ENCODE assay signal across 8 mouse cellular contexts in genomic region chr4:59928347-59928746, GRCm38 (mm10). TPM values are rescaled to one million over a fixed set of nuclear protein-coding genes. Genes with fewer than 3 reads are reported as not detected.
A peak's percentile ranks its signal among the peaks of the same experiment; 100 is the strongest.
DNase-seq lines count a peak whose midpoint lies in the region; ATAC-seq and TF ChIP-seq lines count a peak whose summit lies in the region.

No protein-coding gene starts in this region.

- H3K9ac ChIP-seq in midbrain, embryonic 16.5 days (ENCODE audit: low read depth, low read length) = no peak overlapping the region
- H3K9ac ChIP-seq in stomach, postnatal 0 days (ENCODE audit: low read length) = no peak overlapping the region

- no peak; the same call in 1 of the 2 replicates for ATAC-seq in midbrain, embryonic 16.5 days
- peak; percentile 85 for ATAC-seq in stomach, postnatal 0 days (ENCODE audit: low FRiP score, low TSS enrichment)

- TF ChIP-seq CTCF in stomach, postnatal 0 days (IDR thresholded peaks at IDR 0.05; ENCODE audit: low read depth) = peak; percentile 81

- intact Hi-C loops in gastrocnemius, postnatal 14 days (cut with DNase I; ENCODE audit: low total_unique reads) = no loop called here
- intact Hi-C loops in left cerebral cortex, postnatal 36 days (cut with DNase I) = loop anchor here (2.0 to 5.0 kb wide), 2 partner anchors 144 to 571 kb away; no protein-coding TSS in a partner anchor

- DNase-seq in midbrain, embryonic 10.5 days (ENCODE audit: low spot score) = peak; percentile 52
- DNase-seq in cerebellum, postnatal 14 days = peak; percentile 78 to 84
- peak; percentile 53 for DNase-seq in gastrocnemius, postnatal 14 days
- DNase-seq in kidney, adult 11 months = peak; percentile 68
- peak; percentile 41 to 62 for DNase-seq in left cerebral cortex, postnatal 36 days (ENCODE audit: low spot score in 2 of 2)
- peak; percentile 10 to 77 for DNase-seq in natural killer cell, adult 2 months (ENCODE audit: low spot score in 2 of 2)
- peak; percentile 81 for DNase-seq in stomach, postnatal 0 days (ENCODE audit: low spot score)

- no peak for TF ChIP-seq EP300 in stomach, postnatal 0 days (optimal IDR thresholded peaks at IDR 0.05)

- no peak overlapping the region for H3K4me3 ChIP-seq in midbrain, embryonic 10.5 days
- no peak overlapping the region for H3K4me3 ChIP-seq in midbrain, embryonic 16.5 days (ENCODE audit: low read depth, low read length)
- H3K4me3 ChIP-seq in stomach, postnatal 0 days (ENCODE audit: low read depth, low read length) = no peak overlapping the region

- no peak overlapping the region for H3K27ac ChIP-seq in midbrain, embryonic 10.5 days (replicated peaks)
- no peak overlapping the region for H3K27ac ChIP-seq in midbrain, embryonic 16.5 days (ENCODE audit: low read length)
- H3K27ac ChIP-seq in stomach, postnatal 0 days (replicated peaks) = no peak overlapping the region

- H3K36me3 ChIP-seq in midbrain, embryonic 10.5 days = no peaks in the 10 kb centered on the region
- no peaks in the 10 kb centered on the region for H3K36me3 ChIP-seq in midbrain, embryonic 16.5 days (ENCODE audit: control insufficient read depth, insufficient read depth, low read length)
- no peaks in the 10 kb centered on the region for H3K36me3 ChIP-seq in stomach, postnatal 0 days (ENCODE audit: control insufficient read depth, insufficient read depth, low read length)

- no peaks in the 10 kb centered on the region for H3K27me3 ChIP-seq in midbrain, embryonic 10.5 days (ENCODE audit: low read depth, poor library complexity, severe bottlenecking)
- no peaks in the 10 kb centered on the region for H3K27me3 ChIP-seq in midbrain, embryonic 16.5 days (ENCODE audit: control insufficient read depth, insufficient read depth, low read depth, low read length)
- no peaks in the 10 kb centered on the region for H3K27me3 ChIP-seq in stomach, postnatal 0 days (ENCODE audit: control insufficient read depth, insufficient read depth, low read length)

- no peaks in the 10 kb centered on the region for H3K4me1 ChIP-seq in midbrain, embryonic 10.5 days
- no peaks in the 10 kb centered on the region for H3K4me1 ChIP-seq in midbrain, embryonic 16.5 days (ENCODE audit: control insufficient read depth, insufficient read depth, low read length)
- H3K4me1 ChIP-seq in stomach, postnatal 0 days (replicated peaks; ENCODE audit: control insufficient read depth, insufficient read depth) = no peaks in the 10 kb centered on the region

- H3K9me3 ChIP-seq in midbrain, embryonic 10.5 days (replicated peaks) = no peaks in the 10 kb centered on the region
- H3K9me3 ChIP-seq in midbrain, embryonic 16.5 days (replicated peaks; ENCODE audit: control insufficient read depth, low read length, poor library complexity, severe bottlenecking) = no peaks in the 10 kb centered on the region
- no peaks in the 10 kb centered on the region for H3K9me3 ChIP-seq in stomach, postnatal 0 days (ENCODE audit: control insufficient read depth, low read length)

- H3K4me2 ChIP-seq in midbrain, embryonic 16.5 days (ENCODE audit: low read length) = no peak overlapping the region
- no peak overlapping the region for H3K4me2 ChIP-seq in stomach, postnatal 0 days (replicated peaks; ENCODE audit: low read depth)

- 25% methylated on average over 6 of the region's 6 CpGs for WGBS in midbrain, embryonic 10.5 days
- 23% methylated on average over 6 of the region's 6 CpGs for whole genome bisulfite sequencing in midbrain, embryonic 16.5 days
- 24% methylated on average over 6 of the region's 6 CpGs for WGBS in stomach, postnatal 0 days

RNA-seq across cellular contexts. Expression of gene Slc46a2, which starts 13.5 kb away (rescaled TPM):
- not detected in 2 replicates for polyA plus RNA-seq in midbrain, embryonic 10.5 days (2016; fragmentation: Nextera tagmentation; extraction: Ambion mirVana)
- 0.08 TPM in 1 of 2 replicates, not detected in the other for polyA plus RNA-seq in midbrain, embryonic 16.5 days (2015; fragmentation: Nextera tagmentation; extraction: Ambion mirVana)
- total RNA-seq in gastrocnemius, postnatal 14 days (2021) = not detected
- total RNA-seq in left cerebral cortex, postnatal 36 days (2021) = not detected
- polyA plus RNA-seq in stomach, postnatal 0 days (2015; fragmentation: Nextera tagmentation; extraction: Ambion mirVana) = 9.5 and 10.5 TPM in 2 replicates

RNA-seq across cellular contexts. Expression of gene Mup4, which starts 32.2 kb away (rescaled TPM):
- polyA plus RNA-seq in midbrain, embryonic 10.5 days (2016; fragmentation: Nextera tagmentation; extraction: Ambion mirVana) = not detected in 2 replicates
- not detected in 2 replicates for polyA plus RNA-seq in midbrain, embryonic 16.5 days (2015; fragmentation: Nextera tagmentation; extraction: Ambion mirVana)
- not detected for total RNA-seq in gastrocnemius, postnatal 14 days (2021)
- total RNA-seq in left cerebral cortex, postnatal 36 days (2021) = not detected
- not detected in 2 replicates for polyA plus RNA-seq in stomach, postnatal 0 days (2015; fragmentation: Nextera tagmentation; extraction: Ambion mirVana)

RNA-seq across cellular contexts. Expression of gene Mup6, which starts 35.7 kb away (rescaled TPM):
- not detected in 2 replicates for polyA plus RNA-seq in midbrain, embryonic 10.5 days (2016; fragmentation: Nextera tagmentation; extraction: Ambion mirVana)
- polyA plus RNA-seq in midbrain, embryonic 16.5 days (2015; fragmentation: Nextera tagmentation; extraction: Ambion mirVana) = not detected in 2 replicates
- not detected for total RNA-seq in gastrocnemius, postnatal 14 days (2021)
- not detected for total RNA-seq in left cerebral cortex, postnatal 36 days (2021)
- not detected in 2 replicates for polyA plus RNA-seq in stomach, postnatal 0 days (2015; fragmentation: Nextera tagmentation; extraction: Ambion mirVana)
